Mouse (Mus musculus): Measurements from ENCODE around the gene Gm3409.
"Not testable (repeated sequence)": the region's sequence is repeated elsewhere in the genome, so short reads cannot be mapped to it uniquely, and the experiment has no call there.

The Gm3409 gene
- long read RNA-seq, experiment 1 = 0 reads
- long read RNA-seq, experiment 2 = 0 reads

DNA sequence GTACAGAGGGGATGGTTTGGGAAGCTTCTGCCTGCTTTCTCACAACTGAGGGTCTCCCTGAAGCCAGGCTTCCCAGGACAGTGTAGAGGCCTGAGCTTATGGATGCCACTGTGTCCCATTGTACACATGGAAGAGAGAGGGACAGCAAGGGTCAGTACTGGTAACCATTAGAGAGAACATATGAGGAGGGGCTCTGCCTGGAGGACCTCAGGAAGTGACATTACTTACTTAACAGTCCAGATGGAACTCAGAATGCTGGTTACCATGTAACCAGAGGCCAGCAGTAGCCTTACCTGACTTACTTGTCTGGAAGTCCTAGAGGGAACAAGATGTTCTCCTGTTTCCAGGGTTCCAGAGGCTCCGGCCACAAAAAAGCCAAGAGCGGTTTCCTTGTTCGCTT is at the start of gene Gm3409:
Gene Gm3409, plus strand, starts transcription at position 301 of the 400 bp plus-strand sequence.
- intact Hi-C loops (cut with DNase I) = not testable (repeated sequence)

DNA sequence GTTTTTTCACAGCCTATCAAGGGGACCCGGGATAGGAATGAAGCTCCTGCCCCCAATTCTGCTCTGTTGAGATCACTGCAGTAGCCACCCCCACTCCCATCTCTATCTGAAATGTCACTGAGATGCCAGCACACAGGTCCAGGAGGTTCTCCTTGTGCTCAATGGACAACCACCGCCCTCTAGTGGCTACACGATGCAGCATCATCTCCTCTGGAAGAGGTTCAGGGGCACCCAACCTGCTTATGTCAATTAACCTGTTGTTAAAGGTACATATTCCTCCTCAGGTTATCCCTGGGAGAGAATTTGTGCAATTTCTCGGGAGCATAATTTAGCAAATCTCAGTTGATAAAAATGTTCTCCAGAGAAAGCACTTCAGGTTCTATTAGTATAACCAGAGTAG is 48.5 kb upstream of the Gm3409 start:
- intact Hi-C loops (cut with DNase I) = not testable (repeated sequence)

DNA sequence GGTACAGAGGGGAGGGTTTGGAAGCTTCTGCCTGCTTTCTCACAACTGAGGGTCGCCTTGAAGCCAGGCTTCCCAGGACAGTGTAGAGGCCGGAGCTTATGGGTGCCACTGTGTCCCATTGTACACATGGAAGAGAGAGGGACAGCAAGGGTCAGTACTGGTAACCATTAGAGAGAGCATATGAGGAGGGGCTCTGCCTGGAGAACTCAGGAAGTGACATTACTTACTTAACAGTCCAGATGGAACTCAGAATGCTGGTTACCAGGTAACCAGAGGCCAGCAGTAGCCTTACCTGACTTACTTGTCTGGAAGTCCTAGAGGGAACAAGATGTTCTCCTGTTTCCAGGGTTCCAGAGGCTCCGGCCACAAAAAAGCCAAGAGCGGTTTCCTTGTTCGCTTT is 46.4 kb upstream of the Gm3409 start, which contains the start of gene Gm6370:
Gene Gm6370, plus strand, starts transcription at position 301 of the 400 bp plus-strand sequence.
- intact Hi-C loops (cut with DNase I) = not testable (repeated sequence)

GRCm38 (mm10) chr5:146502099-146502498 is 35.3 kb upstream of the Gm3409 start, which contains the start of gene 4930449I24Rik:
TSS of gene 4930449I24Rik (plus strand) at chr5:146502399.
- intact Hi-C loops (cut with DNase I) = not testable (repeated sequence)

- intact Hi-C loops (cut with DNase I) = not testable (repeated sequence)
Measured at GRCm38 (mm10) chr5:146513823-146514222, 23.6 kb upstream of the Gm3409 start, which contains the start of gene Gm3402. TSS of gene Gm3402 (plus strand) at chr5:146514123.

DNA sequence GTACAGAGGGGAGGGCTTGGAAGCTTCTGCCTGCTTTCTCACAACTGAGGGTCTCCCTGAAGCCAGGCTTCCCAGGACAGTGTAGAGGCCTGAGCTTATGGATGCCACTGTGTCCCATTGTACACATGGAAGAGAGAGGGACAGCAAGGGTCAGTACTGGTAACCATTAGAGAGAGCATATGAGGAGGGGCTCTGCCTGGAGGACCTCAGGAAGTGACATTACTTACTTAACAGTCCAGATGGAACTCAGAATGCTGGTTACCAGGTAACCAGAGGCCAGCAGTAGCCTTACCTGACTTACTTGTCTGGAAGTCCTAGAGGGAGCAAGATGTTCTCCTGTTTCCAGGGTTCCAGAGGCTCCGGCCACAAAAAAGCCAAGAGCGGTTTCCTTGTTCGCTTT is 11.9 kb upstream of the Gm3409 start, which contains the start of gene Gm3404:
Gene Gm3404, plus strand, starts transcription at position 301 of the 400 bp plus-strand sequence.
- intact Hi-C loops (cut with DNase I) = not testable (repeated sequence)

DNA sequence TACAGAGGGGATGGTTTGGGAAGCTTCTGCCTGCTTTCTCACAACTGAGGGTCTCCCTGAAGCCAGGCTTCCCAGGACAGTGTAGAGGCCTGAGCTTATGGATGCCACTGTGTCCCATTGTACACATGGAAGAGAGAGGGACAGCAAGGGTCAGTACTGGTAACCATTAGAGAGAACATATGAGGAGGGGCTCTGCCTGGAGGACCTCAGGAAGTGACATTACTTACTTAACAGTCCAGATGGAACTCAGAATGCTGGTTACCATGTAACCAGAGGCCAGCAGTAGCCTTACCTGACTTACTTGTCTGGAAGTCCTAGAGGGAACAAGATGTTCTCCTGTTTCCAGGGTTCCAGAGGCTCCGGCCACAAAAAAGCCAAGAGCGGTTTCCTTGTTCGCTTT is 18.4 kb downstream of the Gm3409 start, which contains the start of gene Gm3415:
Gene Gm3415, plus strand, starts transcription at position 301 of the 400 bp plus-strand sequence.
- intact Hi-C loops (cut with DNase I) = not testable (repeated sequence)

DNA sequence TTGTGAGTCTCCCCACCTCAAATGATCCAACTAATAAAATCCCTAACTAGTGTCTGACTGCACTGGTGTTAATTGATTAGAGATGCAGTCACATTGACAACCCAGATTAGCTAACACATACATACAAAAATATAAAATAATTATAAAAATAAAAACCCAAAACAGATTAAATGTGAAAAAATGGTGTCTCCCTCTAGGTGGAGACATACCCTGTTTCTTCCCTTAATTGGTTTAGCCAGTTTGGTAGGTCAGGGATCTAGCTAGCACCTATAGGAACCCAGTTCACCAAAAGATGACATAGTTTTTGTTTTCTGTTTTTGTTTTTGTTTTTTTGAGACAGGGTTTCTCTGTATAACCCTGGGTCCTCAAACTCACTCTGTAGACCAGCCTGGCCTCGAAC is 26.8 kb downstream of the Gm3409 start:
- intact Hi-C loops (cut with DNase I) = no loop called here

DNA sequence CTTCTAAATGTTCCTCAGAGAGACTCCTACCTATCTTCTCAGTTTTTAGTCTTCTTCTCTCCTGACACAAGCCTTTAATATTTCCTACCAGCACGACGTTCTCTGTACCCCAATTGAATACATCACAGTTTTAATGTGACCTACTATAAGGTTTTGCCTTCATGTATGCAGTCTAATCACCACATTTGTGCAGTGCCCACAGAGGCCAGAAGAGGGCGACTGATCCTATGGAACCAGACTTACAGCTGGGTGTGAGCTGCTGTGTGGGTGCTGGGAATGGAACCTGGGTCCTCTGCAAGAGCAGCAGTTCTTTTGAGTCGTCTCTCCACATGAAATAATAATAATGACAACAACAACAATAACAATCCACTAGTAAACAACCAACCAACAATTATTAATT is 29.6 kb downstream of the Gm3409 start:
- intact Hi-C loops (cut with DNase I) = no loop called here

GRCm38 (mm10) chr5:146570179-146570578 is 32.7 kb downstream of the Gm3409 start:
- intact Hi-C loops (cut with DNase I) = not testable (repeated sequence)

DNA sequence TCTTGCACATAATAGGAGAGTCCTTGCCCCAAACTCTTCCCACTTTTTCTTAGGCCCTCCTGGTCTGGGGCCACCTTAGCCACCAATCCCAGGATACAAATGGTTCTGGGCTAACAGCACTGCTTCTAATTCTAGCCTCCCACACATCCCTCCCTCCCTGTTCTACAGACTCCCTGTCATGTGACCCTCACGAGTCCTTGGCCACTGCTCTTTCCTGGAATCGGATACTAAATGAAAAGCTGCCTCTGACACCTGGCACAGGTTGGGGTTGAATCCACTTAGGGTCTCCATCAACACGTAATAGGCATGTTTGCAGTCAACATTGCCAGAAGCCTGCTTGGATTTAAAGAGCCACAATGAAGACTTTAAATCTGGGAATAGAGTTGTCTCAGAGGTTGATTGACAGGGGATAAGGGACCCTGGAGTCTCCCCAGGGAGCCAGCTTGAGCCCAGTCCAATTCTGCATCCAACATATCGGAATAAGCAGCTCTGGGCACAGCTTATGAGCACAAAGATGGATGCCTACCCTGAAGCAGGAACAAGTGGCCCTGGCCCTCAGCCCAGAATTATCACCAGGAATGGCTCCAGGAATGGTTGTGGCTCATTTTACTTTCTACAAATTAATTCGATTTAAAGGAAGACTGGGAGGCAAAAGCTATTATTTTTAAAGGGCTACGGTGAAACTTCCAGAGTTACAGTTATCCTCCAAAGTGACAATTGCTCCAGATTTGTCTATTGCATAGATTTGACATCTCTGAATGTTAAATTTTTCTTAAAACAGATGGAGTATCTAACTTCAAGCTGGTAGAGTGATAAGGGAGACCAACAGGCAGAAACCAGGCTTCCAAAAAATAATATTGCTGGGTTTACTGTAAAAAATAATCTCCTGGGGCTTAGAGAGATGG is 34.6 kb downstream of the Gm3409 start:
- intact Hi-C loops (cut with DNase I) = not testable (repeated sequence)

- intact Hi-C loops (cut with DNase I) = not testable (repeated sequence)
Measured at GRCm38 (mm10) chr5:146572735-146573042, 35.2 kb downstream of the Gm3409 start.

- intact Hi-C loops (cut with DNase I) = no loop called here
Measured at GRCm38 (mm10) chr5:146576668-146577067, 39.2 kb downstream of the Gm3409 start.

DNA sequence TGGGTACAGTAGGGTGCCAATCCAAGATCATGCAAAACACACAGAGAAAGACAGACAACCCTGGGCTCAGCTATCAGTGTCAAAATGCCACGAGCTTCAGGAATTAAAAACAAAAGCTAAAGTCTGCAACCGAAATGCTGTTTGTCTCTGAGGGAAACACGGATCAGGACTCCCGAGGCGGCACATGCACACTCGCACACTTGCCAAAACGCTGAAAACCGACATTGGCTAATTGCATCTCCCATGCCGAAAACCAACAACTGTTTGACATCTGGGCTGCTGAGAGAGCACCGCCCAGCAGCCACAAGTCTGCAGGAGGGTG is 46.7 kb downstream of the Gm3409 start:
- intact Hi-C loops (cut with DNase I) = no loop called here

- intact Hi-C loops (cut with DNase I) = no loop called here
Measured at GRCm38 (mm10) chr5:146584478-146585306, 47.2 kb downstream of the Gm3409 start, which contains the start of gene Gpr12. TSS of gene Gpr12 (minus strand) at chr5:146585239.

DNA sequence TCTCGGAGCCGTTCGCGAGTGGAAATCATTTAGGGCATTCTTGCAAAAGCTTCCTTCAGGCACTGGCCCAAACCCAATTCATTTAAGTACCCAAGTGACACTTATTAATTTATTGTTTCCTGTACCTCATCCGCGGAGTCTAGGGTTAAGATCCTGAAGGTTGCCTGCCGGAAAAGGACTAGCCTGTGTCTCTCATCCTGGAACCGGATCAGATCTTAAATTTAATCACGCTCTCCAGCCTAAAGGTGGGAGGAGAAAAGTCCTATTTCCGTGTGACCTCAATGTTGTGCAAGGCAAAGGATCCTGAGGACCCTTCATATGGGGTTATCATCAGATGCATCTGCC is 47.8 kb downstream of the Gm3409 start:
- intact Hi-C loops (cut with DNase I) = no loop called here

GRCm38 (mm10) chr5:146586357-146587070 is 49.1 kb downstream of the Gm3409 start:
- intact Hi-C loops (cut with DNase I) = no loop called here

Measured in adrenal gland (tissue).